Mouse (Mus musculus) cerebellum, adult 11-12 months (tissue): Measurements from ENCODE around the gene Tmem199.

Source experiments
- DNase-seq: peaks from one replicate; pipeline ENCODE4 v3.0.0; 2022

Tmem199 gene

DNA sequence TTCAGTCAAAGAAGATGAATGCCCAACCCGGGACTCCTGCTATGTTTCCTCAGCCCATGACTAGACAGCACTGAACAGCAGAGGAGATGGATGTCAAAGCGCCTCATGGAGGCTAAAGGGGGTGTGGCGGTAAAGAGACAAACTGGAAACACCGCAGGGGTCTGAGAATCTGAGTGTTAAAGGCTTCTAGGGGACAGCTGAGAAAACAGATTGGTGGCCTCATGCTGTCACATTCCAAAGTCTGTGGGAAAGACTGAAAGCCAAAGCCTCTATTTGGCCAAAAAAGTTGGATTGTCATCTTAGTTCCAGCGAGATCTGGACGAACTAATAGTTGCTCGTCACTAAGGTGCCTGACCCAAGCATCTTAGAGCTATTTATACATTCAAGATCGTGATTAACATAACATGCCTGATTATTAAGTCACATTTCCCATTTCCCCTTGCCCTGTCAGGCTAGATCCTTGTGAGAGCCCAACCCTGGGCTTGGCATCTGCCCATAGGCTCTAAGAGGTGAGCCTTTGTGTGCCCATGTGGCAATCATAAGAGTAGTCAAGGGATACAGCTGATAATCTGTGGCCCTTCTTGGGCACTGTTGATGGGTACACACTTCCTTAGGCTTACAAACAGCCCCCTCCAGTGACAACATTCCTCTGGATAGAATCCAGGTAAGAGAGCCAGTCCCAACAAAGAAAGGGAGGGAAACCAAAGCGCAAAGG is 11.4 kb upstream of the Tmem199 start:
- no peak for DNase-seq

DNA sequence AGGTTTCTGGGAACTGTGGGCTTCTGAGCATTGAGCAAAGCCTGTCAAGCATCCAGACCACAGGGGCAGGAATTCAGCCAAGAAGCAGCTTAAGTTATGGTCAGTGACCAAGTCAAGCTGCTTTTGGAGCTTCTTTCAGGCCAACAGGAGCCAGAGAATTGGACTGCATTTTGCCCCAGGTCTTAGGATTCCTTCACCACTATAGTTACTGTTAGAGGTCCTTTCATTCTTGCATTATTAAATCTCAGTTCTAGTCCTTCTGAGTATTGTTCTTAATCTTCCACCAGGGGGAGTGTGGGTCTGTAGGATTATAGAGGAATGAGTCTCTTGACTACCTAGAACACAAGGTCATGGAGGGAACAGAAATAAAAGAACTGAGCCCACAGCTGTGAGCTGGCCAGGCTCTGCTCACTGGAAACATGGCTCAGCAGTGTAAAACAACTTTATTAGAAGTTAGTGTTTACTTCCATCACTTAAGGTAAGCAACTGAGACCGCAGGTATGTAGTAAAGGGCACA is 10.6 kb upstream of the Tmem199 start:
- DNase-seq = no peak

DNA sequence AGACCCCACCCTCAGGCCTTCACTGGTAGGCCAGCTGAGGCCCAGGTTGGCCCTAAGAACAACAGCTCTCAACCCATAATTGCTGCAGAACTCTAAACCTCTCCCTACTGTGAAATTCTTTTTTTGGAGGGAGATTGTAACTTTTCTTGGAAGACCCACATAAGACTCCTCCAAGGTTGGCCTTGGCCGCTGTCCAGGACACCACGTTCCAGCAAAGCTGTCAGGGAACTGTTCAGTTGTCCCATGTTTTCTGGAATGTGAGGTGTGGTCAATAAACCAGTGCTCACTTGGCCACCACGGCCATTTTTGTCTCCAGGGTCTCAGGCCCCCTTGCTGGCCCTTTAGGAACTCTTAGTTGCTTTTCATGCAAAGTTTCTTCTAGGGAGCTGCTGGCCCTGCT is 9.9 kb upstream of the Tmem199 start:
- DNase-seq = no peak

GRCm38 (mm10) chr11:78518931-78519330 is 7.0 kb upstream of the Tmem199 start:
- no peak for DNase-seq

GRCm38 (mm10) chr11:78515549-78516325 is 3.8 kb upstream of the Tmem199 start:
- no peak for DNase-seq

GRCm38 (mm10) chr11:78513106-78513790 is 1.3 kb upstream of the Tmem199 start:
- DNase-seq = no peak

GRCm38 (mm10) chr11:78509148-78509547 is 2.8 kb downstream of the Tmem199 start:
- DNase-seq = no peak

DNA sequence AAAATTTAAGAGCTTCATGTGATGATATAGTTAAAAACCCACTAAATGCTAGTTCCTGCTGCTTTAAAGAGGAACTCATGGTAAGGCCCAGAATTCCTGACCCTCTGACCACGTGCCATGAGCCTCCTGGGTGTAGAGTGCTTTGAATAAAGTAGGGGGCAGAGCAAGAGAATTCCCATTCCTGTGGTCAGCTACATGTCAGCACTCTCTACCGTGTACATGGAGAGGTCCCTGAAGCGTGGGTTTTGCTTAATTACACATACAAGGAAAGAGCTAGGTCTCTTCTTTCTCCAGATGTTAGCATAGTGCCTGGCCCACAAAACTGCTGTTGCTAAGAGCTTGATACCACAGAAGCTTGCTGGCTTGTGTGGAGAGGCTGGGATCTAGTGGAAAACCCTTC is 6.5 kb downstream of the Tmem199 start:
- DNase-seq = no peak

GRCm38 (mm10) chr11:78502909-78503650 is 8.9 kb downstream of the Tmem199 start, which contains the start of gene Sebox:
Gene Sebox, plus strand, starts transcription at chr11:78503447.
- DNase-seq = peak; percentile 93

- DNase-seq = peak; percentile 54
Observed at GRCm38 (mm10) chr11:78501529-78501928, 10.4 kb downstream of the Tmem199 start.

GRCm38 (mm10) chr11:78500623-78501202 is 11.3 kb downstream of the Tmem199 start:
- DNase-seq = no peak

GRCm38 (mm10) chr11:78499543-78499942 is 12.4 kb downstream of the Tmem199 start:
- DNase-seq = peak; percentile 52

DNA sequence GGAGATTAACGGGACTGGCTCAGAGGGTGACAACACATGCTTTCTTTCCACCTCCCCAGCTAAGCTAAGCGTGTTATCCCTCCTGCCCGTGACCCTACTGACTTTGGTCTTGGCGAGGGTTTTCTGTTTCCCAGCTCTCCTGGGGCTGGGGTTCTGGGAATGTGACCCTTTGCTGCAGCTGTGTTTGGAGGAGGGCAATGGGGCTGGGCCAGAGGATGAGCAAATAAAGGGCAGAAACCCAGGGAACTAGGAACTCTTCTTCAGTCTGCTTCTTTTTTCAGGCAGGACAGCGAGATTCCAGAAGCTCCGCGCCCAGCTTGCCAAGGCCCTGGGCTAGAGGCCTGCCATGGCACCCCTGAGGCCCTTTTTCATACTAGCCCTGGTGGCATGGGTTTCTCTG is 13.0 kb downstream of the Tmem199 start, which contains the start of gene Vtn:
Vtn (plus strand) TSS at position 88 of the 400 bp plus-strand sequence.
- peak; percentile 43 for DNase-seq

- DNase-seq = peak; percentile 98
Observed at GRCm38 (mm10) chr11:78497544-78498522, 14.1 kb downstream of the Tmem199 start, which contains the start of gene Sarm1. Gene Sarm1, minus strand, starts transcription at chr11:78497754.

GRCm38 (mm10) chr11:78497071-78497541 is 14.9 kb downstream of the Tmem199 start:
- DNase-seq = peak; percentile 82

- DNase-seq = no peak
Observed at GRCm38 (mm10) chr11:78495904-78496303, 16.1 kb downstream of the Tmem199 start.

- DNase-seq = peak; percentile 76
Observed at GRCm38 (mm10) chr11:78490781-78491241, 21.2 kb downstream of the Tmem199 start.

DNA sequence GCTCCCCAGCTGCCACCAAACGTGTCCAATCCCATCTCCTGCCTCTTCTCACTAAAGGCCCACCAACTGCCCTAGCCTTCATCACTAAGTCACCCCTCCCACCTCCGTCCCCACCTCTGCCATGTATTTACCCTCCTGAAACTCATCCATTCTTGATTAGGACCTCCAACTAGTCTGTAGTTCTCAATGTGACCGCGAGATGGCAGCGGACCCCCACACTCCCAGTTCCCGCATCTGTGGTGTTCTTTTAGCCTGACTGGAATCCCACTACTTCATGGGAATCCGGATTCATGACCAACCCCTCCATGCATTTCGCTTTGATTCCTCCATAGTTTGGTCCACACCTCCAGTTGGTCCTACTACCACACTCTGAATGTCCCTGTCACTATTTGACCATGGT is 23.8 kb downstream of the Tmem199 start:
- DNase-seq = peak; percentile 76

DNA sequence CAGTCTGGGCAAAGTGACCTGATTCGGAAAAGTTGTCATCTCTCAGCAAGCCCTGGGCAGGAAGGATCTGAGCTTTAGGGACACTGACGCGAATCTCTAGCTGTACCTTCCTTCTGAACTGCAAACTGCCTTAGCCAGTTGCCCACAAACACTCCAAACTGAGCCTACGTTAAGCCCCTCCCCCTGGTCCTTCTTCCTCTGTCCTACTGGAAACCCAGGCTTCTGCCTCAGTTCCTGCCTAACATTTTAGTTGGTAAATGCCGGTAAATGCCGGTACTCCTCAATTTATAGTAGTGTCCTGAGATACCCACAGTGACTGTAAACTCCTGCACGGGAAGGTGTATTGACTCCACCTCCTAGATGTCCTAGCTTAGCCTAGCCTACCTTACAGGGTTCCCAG is 28.3 kb downstream of the Tmem199 start:
- peak; percentile 2 for DNase-seq

GRCm38 (mm10) chr11:78475289-78475688 is 36.7 kb downstream of the Tmem199 start:
- no peak for DNase-seq
